Mouse (Mus musculus) c-Kit-positive CD71-positive TER-119-positive erythroid progenitor cells, embryonic 14.5 days (primary cell): Measurements from ENCODE around the gene Acsm1.

Experiments used
- DNase-seq: peaks from one replicate; pipeline ENCODE4 v3.0.0-alpha.2; 2013; ENCODE audit warnings: low spot score

Acsm1 gene

GRCm38 (mm10) chr7:119670925-119671324 is 64.1 kb downstream of the Acsm1 start:
- DNase-seq, result no peak

GRCm38 (mm10) chr7:119673465-119673864 is 66.6 kb downstream of the Acsm1 start:
- DNase-seq, result peak; percentile 23

- DNase-seq, result no peak
Measured at GRCm38 (mm10) chr7:119680107-119680506, 73.3 kb downstream of the Acsm1 start.

DNA sequence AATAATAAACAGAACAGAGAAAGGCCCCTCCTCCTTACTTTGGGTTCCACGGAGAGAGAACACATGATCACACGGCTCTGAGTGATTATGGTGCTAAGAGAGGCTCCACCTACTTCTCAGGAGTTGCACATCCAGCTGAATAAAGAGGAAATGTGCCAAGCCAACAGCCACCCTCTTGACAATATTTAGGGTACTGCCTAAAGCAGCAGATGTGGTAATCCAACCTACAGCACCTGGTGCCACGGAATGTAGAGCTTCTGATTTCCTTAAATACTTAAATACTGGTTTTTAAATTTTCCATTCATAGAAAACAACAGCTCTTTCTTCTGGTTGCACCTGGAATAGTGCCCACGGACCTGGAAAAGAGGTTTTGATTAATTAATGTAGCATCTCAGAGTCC is 75.9 kb downstream of the Acsm1 start:
- no peak for DNase-seq

DNA sequence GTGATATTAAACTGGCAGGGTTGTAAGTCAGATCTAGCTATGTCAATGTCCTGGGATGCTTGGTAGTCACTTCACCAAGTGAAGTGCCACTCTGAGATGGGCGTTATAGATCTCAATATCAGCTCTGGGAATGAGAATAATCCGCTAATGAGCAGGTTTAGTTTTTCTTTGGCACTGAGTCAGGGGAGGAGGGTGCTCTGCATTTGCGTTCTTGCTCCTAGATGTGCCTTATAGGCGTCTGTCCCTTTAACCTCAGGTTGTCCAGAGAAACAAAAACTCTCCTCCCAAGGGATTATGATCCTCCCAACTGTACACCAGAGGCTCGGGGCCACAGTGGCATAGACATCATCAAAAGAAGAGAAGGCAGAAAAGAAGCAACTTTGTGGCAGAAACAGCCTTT is 82.9 kb downstream of the Acsm1 start, which contains the start of gene Acsm4:
Gene Acsm4 (plus strand): TSS at position 301 of the 400 bp plus-strand sequence.
- DNase-seq, result no peak

DNA sequence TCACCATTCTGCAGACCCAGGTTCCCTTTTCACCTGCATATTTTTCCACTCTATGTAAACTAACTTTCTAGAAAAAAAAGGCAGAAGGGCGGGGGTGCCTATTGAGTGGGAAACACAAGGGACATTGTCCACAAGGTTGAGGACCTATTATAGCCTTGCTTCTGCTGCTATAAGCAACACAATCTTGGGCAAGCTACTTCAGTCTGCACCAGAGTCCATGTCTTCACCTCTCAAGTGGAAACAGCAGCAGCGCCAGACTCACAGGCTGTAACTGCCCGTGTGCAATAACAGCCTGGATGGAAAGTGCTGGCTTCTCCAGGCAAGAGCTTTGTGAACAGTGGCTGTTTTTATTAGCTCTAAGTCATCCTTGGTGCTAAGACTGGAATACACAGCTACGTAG is 85.5 kb downstream of the Acsm1 start:
- DNase-seq, result no peak

- DNase-seq, result no peak
Measured at GRCm38 (mm10) chr7:119694926-119695325, 88.1 kb downstream of the Acsm1 start.
